Mouse (Mus musculus) urinary bladder, postnatal 4 days (tissue): ENCODE results near the gene Stard3.
A peak's percentile ranks its signal among the peaks of the same experiment; 100 is the strongest.

Experiments used
- DNase-seq, 2 experiments: peaks; one replicate each; pipeline ENCODE4 v3.0.0; 2021 to 2022; ENCODE audit warnings: low spot score in 2 of 2

Gene Stard3

DNA sequence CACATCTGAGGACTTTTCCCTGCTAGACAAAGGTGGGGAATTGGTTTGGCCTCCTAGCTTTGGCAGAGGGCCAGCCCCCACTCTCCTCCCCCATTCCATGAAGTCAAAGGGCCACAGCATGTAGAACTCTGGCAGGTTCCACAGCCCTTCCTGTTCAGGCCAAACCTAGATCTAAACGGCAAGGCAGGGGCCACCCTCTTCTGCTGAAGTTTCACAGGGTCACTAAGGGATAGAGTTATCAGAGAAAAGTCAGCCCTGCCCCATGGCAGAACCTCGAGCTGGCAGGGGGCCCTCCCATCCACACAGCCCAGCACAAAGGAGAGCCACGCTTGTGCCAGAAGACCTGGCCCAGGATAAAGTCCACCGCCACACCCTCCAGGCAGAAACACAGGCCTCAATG lies 36.9 kb downstream of the Stard3 start:
- DNase-seq = no peak

- DNase-seq = no peak
Measured at GRCm38 (mm10) chr11:98397946-98398345, 39.8 kb downstream of the Stard3 start.

DNA sequence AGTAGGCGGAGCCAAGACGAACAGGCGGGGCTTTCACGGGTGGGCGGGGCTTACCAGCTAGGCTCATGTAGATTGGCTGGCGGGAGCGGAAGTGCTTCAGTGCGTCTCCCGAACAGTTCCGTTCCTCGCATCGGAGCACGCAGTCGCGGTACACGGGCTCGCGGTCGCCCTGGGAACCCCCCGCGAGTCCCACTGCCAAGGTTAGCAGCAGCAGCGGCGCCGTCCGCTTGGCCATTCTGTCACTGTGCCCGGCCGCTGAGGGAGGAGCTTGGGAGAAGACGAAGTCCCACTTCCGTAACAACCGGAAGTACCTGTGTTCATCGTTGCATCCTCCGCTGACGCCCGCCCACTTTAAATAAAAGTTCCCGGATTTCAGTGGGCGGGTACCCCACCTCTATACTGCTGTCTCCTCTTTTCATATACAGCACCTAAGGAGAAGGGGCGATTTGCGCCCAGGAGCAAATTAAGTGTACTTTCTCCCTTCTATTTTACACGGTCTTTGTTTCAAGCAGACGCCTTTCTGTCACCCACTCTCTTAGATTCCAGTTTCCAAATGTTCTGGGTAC lies 42.1 kb downstream of the Stard3 start, which contains the start of gene Pgap3:
Pgap3 (minus strand) TSS at position 330 of the 566 bp plus-strand sequence.
- DNase-seq = peak; percentile 81 to 84

DNA sequence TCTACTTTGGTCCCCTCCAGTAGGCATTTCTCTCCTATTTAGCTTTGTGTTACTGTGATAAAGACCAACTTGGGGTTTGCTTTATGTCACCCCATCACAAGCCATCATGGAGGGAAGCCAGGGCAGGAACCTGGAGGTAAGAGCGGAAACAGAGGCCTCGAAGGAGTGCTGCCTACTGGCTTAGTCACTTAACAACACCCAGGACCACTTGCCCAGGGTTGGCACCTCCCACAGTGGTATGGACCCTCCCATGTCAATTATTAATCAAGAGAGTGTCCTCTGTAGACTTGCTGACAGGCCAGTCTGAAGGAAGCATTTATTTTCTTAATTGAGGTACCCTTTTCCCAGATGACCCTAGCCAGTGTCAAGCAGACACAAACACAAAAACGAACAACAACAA lies 42.6 kb downstream of the Stard3 start:
- DNase-seq = no peak

GRCm38 (mm10) chr11:98406621-98407020 lies 48.5 kb downstream of the Stard3 start:
- no peak for DNase-seq

DNA sequence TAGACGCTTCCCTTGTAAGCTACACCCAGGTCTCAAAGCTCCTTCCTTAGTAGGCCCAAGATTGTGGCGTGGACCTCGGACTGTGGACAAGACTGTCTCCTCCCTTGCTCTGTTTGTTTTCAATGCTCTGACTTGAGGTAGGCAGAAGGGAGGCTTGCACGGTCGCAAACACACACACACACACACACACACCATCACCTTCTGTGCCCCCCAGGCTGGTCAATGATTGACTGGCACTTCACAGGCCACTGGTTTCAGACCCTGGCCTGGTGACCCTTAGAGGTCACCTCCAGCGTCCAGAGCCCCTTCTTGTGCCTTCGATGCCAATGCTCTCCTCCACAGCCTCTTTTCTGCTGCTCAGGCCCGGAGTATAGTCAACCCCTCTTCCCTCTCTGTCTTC lies 50.7 kb downstream of the Stard3 start:
- DNase-seq = no peak

DNA sequence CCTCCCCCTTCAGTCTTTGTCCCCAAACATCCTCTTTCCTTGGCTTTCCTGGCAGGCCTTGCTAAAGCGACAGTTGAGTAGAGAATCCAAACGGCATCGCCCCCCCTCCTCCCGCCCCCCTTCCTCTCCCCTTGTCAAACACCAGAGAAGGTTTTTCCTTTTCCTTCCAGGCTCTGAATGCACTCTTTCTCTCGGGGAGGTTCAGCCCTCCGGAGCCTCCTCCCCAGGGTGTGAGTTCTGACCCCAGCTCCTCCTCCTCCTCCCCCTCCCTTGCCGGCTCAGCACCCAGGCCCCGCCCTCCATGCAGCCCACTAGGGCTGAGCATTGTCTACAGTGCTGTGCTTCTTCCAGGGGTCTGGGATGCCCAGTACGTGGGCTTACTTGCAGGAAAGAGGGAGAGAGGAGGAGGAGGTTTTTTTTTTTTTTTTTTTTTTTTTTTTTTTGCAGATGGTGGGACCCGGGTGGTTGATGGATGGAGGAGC lies 51.2 kb downstream of the Stard3 start:
- no peak for DNase-seq

DNA sequence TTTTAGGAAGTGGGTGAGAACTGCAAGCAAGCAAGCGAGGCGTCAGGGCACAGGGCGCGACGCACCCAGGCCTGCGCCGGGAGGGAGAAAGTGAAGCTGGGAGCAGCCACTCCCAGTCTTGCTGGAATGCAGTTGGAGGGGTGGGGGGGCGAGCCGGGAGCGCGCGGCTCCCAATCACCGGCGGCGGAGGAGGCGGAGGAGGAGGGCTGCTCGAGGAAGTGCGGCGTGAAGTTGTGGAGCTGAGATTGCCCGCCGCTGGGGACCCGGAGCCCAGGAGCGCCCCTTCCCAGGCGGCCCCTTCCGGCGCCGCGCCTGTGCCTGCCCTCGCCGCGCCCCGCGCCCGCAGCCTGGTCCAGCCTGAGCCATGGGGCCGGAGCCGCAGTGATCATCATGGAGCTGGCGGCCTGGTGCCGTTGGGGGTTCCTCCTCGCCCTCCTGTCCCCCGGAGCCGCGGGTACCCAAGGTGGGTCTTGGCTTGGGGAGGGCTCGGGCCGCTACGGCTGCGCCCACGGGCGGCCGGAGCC lies 54.2 kb downstream of the Stard3 start, which contains the start of gene Erbb2:
Erbb2 (plus strand) TSS at position 198 of the 524 bp plus-strand sequence.
- peak; percentile 79 to 82 for DNase-seq

GRCm38 (mm10) chr11:98412797-98413301 lies 54.7 kb downstream of the Stard3 start:
- peak in 1 of 2 experiments; percentile 42 for DNase-seq

DNA sequence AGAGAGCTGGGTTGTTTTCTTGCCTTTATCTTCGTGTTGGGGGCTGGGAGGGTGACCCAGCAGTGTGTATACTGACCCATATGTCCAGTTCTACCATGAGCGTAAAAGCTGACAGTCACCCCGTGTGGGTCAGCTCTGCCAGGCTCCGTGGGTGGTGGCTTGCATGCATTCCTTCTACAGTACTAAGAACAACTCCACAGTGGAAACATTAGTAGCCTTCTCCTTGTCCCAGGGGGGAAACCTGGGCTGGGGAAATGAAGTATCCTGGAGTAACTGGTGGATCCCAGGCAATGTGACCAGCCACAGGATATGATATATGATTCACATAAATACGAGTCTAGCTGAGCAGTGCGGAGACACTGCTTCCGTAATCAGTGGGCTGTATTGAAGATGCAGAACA lies 55.6 kb downstream of the Stard3 start:
- DNase-seq = no peak

DNA sequence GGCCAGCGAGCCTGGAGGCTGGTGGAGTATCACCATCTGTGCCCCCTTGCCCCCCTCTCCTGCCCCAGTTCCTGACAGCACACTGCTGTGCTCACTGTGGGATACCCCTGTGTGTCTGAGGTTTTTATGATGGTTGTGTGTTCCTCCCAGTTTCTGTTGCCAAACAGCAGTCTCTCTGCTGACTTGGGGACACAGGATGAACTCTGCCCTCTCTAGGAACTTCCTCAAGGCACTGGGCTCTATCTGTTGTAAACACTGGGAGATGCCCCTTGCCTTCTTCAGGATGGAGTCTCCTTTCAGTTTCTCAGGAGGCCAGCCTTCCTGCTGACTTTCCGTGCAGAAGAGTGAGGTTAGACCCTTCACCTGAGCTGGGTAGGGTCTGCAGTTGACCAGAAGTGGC lies 56.0 kb downstream of the Stard3 start:
- DNase-seq = no peak

GRCm38 (mm10) chr11:98417074-98417473 lies 58.9 kb downstream of the Stard3 start:
- DNase-seq = no peak

- no peak for DNase-seq
Measured at GRCm38 (mm10) chr11:98418273-98418672, 60.1 kb downstream of the Stard3 start.

DNA sequence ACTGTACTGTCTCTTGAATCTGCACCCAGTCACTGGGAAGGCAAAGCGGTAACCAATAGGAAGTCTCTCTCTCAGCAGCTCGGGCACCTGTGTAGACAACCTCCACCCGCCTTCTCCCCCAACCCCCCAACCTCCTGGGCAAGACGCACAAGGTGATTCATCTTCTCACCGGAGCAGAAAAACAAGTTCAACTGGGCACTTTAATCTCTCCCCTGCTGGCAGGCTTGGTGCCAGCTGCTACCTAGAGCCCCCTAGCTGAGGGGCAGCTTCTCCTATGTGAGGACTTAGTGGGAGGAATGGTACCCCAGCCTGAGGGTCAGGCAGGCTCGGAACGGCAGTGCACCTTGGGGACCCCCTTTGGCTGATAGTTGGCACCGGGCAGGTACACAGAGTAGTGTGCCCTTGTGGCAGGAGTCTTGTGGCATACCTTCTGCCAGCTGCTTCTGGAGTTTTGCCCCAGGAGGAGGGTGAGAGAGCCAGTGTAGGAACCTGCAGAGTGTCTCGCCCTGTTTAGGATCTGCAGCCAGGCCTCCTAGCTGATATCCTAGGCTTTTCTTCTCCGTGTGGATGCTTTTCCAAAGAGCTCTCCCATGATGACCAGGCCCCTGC lies 60.9 kb downstream of the Stard3 start:
- peak in 1 of 2 experiments; percentile 52 for DNase-seq

- no peak for DNase-seq
Measured at GRCm38 (mm10) chr11:98426592-98426991, 68.4 kb downstream of the Stard3 start.

GRCm38 (mm10) chr11:98428436-98428835 lies 70.3 kb downstream of the Stard3 start:
- DNase-seq = no peak
